Mouse (Mus musculus) liver, embryonic 15.5 days (tissue): ENCODE data around the gene S100pbp. TPM values are rescaled to one million over a fixed set of nuclear protein-coding genes. Genes with fewer than 3 reads are reported as not detected.

ENCODE experiments used
- ATAC-seq: fragments of 200-750 bp; cut with Nextera tagmentation; 2 replicates; pipeline ENCODE4 v1.8.0; 2017; ENCODE audit warnings: moderate number of reproducible peaks, mild to moderate bottlenecking, moderate library complexity; ENCODE audit not compliant: insufficient read depth
- H3K27ac ChIP-seq: fragments of 300-500 bp; sonication (generic); replicated peaks from 2 replicates; pipeline ENCODE4 v1.5.1; 2015; ENCODE audit warnings: mild to moderate bottlenecking, inconsistent platforms
- H3K27me3 ChIP-seq: fragments of 300-500 bp; sonication (generic); 2 replicates; pipeline ENCODE4 v1.6.1; 2015; ENCODE audit warnings: mild to moderate bottlenecking, inconsistent platforms
- H3K36me3 ChIP-seq: fragments of 300-500 bp; sonication (generic); replicated peaks from 2 replicates; pipeline ENCODE4 v1.6.1; 2015; ENCODE audit warnings: moderate library complexity, mild to moderate bottlenecking, inconsistent platforms
- H3K4me1 ChIP-seq: fragments of 300-500 bp; sonication (generic); replicated peaks from 2 replicates; pipeline ENCODE4 v1.6.1; 2015; ENCODE audit warnings: inconsistent platforms
- H3K4me2 ChIP-seq: fragments of 300-500 bp; sonication (generic); 2 replicates; pipeline ENCODE4 v1.6.1; 2015; ENCODE audit warnings: moderate library complexity, mild to moderate bottlenecking, inconsistent platforms
- H3K4me3 ChIP-seq: fragments of 300-500 bp; sonication (generic); replicated peaks from 2 replicates; pipeline ENCODE4 v1.5.1; 2015; ENCODE audit warnings: mild to moderate bottlenecking, inconsistent platforms
- H3K9ac ChIP-seq: fragments of 300-500 bp; sonication (generic); 2 replicates; pipeline ENCODE4 v1.6.1; 2015; ENCODE audit warnings: moderate library complexity, mild to moderate bottlenecking, inconsistent platforms
- H3K9me3 ChIP-seq: fragments of 300-500 bp; sonication (generic); replicated peaks from 2 replicates; pipeline ENCODE4 v1.6.1; 2016; ENCODE audit warnings: inconsistent platforms
- WGBS: fragments of 180-500 bp; shearing (Covaris S2); methylation state at CpG from one replicate; pipeline ENCODE4 v1.1.7; 2015; ENCODE audit warnings: mixed read lengths; ENCODE audit not compliant: insufficient replicate concordance; 5-methylcytosine and 5-hydroxymethylcytosine counted together
- polyA plus RNA-seq: library from polyadenylated mRNA; unstranded; fragments of >200 nt; fragmentation: Nextera tagmentation; extraction: Ambion mirVana; gene quantifications from 2 replicates; pipeline ENCODE4 v1.2.1, GENCODE M21; 2015

The S100pbp gene
- polyA plus RNA-seq, 1 experiment from 2014 or later, result 6.0 TPM

GRCm38 (mm10) chr4:129230926-129231325 is 41.4 kb upstream of the S100pbp start:
- no peak for ATAC-seq
- no peaks in the 10 kb centered on the region for H3K9me3 ChIP-seq
- WGBS, result 55% methylated on average over 8 of the region's 8 CpGs
- no peak overlapping the region for H3K9ac ChIP-seq
- no peaks in the 10 kb centered on the region for H3K36me3 ChIP-seq
- no peak overlapping the region for H3K4me3 ChIP-seq
- peaks cover 65% of the 10 kb centered on the region for H3K4me1 ChIP-seq
- peaks cover 47% of the 10 kb centered on the region for H3K27me3 ChIP-seq
- H3K27ac ChIP-seq, result no peak overlapping the region
- no peak overlapping the region for H3K4me2 ChIP-seq

GRCm38 (mm10) chr4:129227985-129228381 is 38.5 kb upstream of the S100pbp start:
- no peaks in the 10 kb centered on the region for H3K9me3 ChIP-seq
- peaks cover 46% of the 10 kb centered on the region for H3K4me1 ChIP-seq
- H3K4me3 ChIP-seq, result no peak overlapping the region
- H3K4me2 ChIP-seq, result no peak overlapping the region
- no peak overlapping the region for H3K9ac ChIP-seq
- 53% methylated on average over 8 of the region's 8 CpGs for WGBS
- H3K27ac ChIP-seq, result no peak overlapping the region
- no peaks in the 10 kb centered on the region for H3K36me3 ChIP-seq
- peaks cover 77% of the 10 kb centered on the region for H3K27me3 ChIP-seq
- ATAC-seq, result no peak

GRCm38 (mm10) chr4:129227170-129227984 is 37.9 kb upstream of the S100pbp start:
- Histone ChIP-seq H3K9ac (no peak overlapping the region), H3K4me1 (peaks cover 40% of the 10 kb centered on the region), H3K27ac (no peak overlapping the region), H3K27me3 (peaks cover 83% of the 10 kb centered on the region), H3K36me3 (no peaks in the 10 kb centered on the region), H3K4me3 (no peak overlapping the region), H3K9me3 (no peaks in the 10 kb centered on the region), H3K4me2 (no peak overlapping the region)
- WGBS, result 23% methylated on average over 22 of the region's 22 CpGs
- ATAC-seq, result no peak

GRCm38 (mm10) chr4:129226441-129226963 is 37.0 kb upstream of the S100pbp start:
- no peak overlapping the region for H3K4me3 ChIP-seq
- no peak overlapping the region for H3K4me2 ChIP-seq
- WGBS, result 45% methylated on average over 5 of the region's 5 CpGs
- no peaks in the 10 kb centered on the region for H3K9me3 ChIP-seq
- H3K27me3 ChIP-seq, result peaks cover 91% of the 10 kb centered on the region
- peaks cover 33% of the 10 kb centered on the region for H3K4me1 ChIP-seq
- no peak overlapping the region for H3K9ac ChIP-seq
- no peaks in the 10 kb centered on the region for H3K36me3 ChIP-seq
- H3K27ac ChIP-seq, result no peak overlapping the region
- no peak for ATAC-seq

- WGBS, result 83% methylated on average over 12 of the region's 12 CpGs
- Histone ChIP-seq H3K27me3 (peaks cover 91% of the 10 kb centered on the region), H3K27ac (no peak overlapping the region), H3K4me3 (no peak overlapping the region), H3K4me1 (peaks cover 27% of the 10 kb centered on the region; the same call in 1 of the 2 replicates), H3K36me3 (peaks cover 3% of the 10 kb centered on the region), H3K4me2 (no peak overlapping the region), H3K9me3 (no peaks in the 10 kb centered on the region), H3K9ac (no peak overlapping the region)
- no peak for ATAC-seq
Observed at GRCm38 (mm10) chr4:129225315-129225714, 35.8 kb upstream of the S100pbp start.

- Histone ChIP-seq H3K9me3 (no peaks in the 10 kb centered on the region), H3K4me1 (peaks cover 27% of the 10 kb centered on the region; the same call in 1 of the 2 replicates), H3K36me3 (peaks cover 20% of the 10 kb centered on the region), H3K27me3 (peaks cover 78% of the 10 kb centered on the region), H3K9ac (no peak overlapping the region), H3K27ac (no peak overlapping the region), H3K4me2 (peak overlapping the region; percentile 23; the same call in 1 of the 2 replicates), H3K4me3 (no peak overlapping the region)
- 40% methylated on average over 55 of the region's 55 CpGs for WGBS
- no peak for ATAC-seq
Observed at GRCm38 (mm10) chr4:129223421-129224281, 34.1 kb upstream of the S100pbp start.

- ATAC-seq, result no peak
- Histone ChIP-seq H3K4me1 (peaks cover 21% of the 10 kb centered on the region; the same call in 1 of the 2 replicates), H3K27ac (no peak overlapping the region), H3K9ac (no peak overlapping the region), H3K27me3 (peaks cover 64% of the 10 kb centered on the region), H3K36me3 (peaks cover 33% of the 10 kb centered on the region), H3K4me3 (no peak overlapping the region), H3K9me3 (no peaks in the 10 kb centered on the region), H3K4me2 (no peak overlapping the region)
- WGBS, result 69% methylated on average over 31 of the region's 31 CpGs
Observed at GRCm38 (mm10) chr4:129222019-129222925, 32.7 kb upstream of the S100pbp start.

- Histone ChIP-seq H3K9me3 (no peaks in the 10 kb centered on the region), H3K27ac (no peak overlapping the region), H3K9ac (no peak overlapping the region), H3K4me1 (peaks cover 12% of the 10 kb centered on the region; the same call in 1 of the 2 replicates), H3K27me3 (peaks cover 55% of the 10 kb centered on the region), H3K4me3 (no peak overlapping the region), H3K4me2 (no peak overlapping the region), H3K36me3 (peaks cover 43% of the 10 kb centered on the region)
- no peak for ATAC-seq
- WGBS, result 61% methylated on average over 23 of the region's 23 CpGs
Observed at GRCm38 (mm10) chr4:129221097-129222010, 31.8 kb upstream of the S100pbp start.

- Histone ChIP-seq H3K9ac (no peak overlapping the region), H3K27me3 (peaks cover 47% of the 10 kb centered on the region), H3K4me2 (no peak overlapping the region), H3K36me3 (peaks cover 51% of the 10 kb centered on the region), H3K27ac (no peak overlapping the region), H3K4me3 (no peak overlapping the region), H3K9me3 (no peaks in the 10 kb centered on the region), H3K4me1 (peaks cover 12% of the 10 kb centered on the region; the same call in 1 of the 2 replicates)
- no peak for ATAC-seq
- 82% methylated on average over 7 of the region's 7 CpGs for WGBS
Observed at GRCm38 (mm10) chr4:129220376-129221089, 31.0 kb upstream of the S100pbp start.
